Mouse (Mus musculus) cerebellum, postnatal 25 days (tissue): ENCODE results near the gene Gm26602.

ENCODE experiments used
- DNase-seq, 2 experiments: peaks; one replicate each; pipeline ENCODE4 v3.0.0; 2021; ENCODE audit warnings: mixed read lengths in 2 of 2

Gene Gm26602

GRCm38 (mm10) chr10:79886054-79886453 is 24.6 kb upstream of the Gm26602 start, which contains the start of gene Elane:
Elane (plus strand) TSS chr10:79886247.
- DNase-seq, result no peak

DNA sequence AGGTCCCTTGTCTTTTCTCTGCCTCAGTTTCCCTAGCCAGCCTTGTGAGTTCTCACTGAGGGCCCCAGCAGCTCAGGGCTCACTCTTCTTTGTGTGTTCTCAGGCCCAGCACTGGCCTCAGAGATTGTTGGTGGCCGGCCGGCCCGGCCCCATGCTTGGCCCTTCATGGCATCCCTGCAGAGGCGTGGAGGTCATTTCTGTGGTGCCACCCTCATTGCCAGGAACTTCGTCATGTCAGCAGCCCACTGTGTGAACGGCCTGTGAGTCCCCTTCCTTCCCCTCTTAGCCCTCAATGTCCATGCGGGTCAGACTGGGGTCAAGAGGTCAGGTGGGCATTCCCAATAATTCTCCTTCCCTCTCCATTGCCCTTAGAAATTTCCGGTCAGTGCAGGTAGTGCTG is 24.0 kb upstream of the Gm26602 start:
- DNase-seq, result no peak

GRCm38 (mm10) chr10:79889386-79889785 is 21.3 kb upstream of the Gm26602 start:
- DNase-seq, result no peak

DNA sequence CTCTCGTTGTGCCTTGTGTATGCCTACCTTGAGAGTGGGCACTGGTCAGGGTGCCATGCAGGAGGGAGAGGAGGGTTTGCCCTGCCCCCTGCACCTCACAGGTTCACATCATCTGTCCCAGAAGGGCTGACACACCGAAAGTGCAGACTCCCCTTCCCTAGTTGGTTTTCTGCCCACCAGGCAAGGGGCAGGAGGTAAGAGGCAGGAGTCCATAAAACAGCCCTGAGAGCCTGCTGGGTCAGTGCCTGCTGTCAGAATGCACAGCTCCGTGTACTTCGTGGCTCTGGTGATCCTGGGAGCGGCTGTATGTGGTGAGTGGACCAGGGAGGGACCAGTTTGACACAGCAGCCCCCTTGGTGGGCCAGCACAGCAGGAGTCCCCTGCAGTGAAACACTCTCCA is 20.0 kb upstream of the Gm26602 start, which contains the start of gene Cfd:
Cfd (plus strand) TSS at position 184 of the 400 bp plus-strand sequence.
- DNase-seq, result no peak

DNA sequence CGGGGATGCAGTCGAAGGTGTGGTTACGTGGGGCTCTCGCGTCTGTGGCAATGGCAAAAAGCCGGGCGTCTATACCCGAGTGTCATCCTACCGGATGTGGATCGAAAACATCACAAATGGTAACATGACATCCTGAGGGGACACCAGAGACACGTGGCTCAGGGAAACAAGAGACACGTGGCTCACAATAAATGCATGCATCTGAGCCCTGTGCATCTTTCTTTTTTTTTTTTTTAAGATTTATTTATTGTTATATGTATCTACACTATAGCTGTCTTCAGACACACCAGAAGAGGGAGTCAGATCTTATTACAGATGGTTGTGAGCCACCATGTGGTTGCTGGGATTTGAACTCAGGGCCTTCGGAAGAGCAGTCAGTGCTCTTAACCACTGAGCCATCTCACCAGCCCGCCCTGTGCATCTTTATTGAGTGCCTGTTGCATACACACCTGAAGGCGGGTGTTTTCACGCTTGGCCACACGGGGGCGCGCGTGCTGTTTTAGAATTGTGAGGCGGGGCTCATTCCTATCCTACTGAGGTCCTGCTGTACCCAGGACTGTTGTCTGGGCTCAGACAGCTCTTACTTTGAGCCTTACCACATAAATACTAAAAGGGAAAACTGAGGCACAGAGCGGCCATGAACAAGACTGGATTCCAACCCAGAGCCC is 18.1 kb upstream of the Gm26602 start:
- peak; percentile 87 to 93 for DNase-seq

DNA sequence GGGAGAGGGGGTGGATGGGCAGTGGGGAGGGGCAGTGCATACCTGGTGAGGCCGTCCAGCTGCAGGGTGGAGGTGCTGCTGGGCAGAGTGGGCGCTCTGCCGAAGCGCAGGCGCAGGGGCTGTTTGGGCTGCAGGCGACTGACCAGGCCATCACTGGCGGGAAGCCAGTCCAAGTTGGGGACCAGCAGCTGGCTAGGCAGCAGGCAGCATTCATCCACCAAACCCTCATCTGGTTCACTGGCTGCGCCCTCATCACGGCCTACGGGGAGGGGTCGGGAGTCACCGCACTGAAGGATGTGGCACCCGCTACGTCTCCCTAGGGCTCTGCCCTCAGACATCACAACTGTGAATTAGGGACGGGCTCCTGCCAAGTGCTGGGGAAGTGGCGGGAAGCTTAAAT is 14.3 kb upstream of the Gm26602 start:
- peak in 1 of 2 experiments; percentile 28 for DNase-seq

DNA sequence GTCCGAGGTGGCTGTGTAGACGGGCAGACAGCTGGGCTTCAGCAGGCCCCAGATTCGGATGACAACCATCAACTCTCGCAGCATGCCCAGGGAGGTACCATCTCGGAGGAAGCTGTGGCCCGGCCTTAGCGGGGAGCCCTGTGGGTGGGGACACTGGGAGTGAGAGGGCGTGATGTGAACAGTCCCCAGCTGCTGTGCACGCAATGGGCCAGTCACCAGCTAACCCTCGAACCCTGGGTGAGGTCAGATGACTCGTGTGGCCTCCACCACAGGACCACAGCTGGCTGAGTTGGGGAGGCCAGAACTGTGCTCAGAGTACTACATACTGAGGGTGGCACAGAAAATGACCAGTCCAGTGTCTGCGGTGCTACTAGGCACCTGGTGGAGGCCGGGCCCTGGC is 13.8 kb upstream of the Gm26602 start:
- DNase-seq, result no peak

DNA sequence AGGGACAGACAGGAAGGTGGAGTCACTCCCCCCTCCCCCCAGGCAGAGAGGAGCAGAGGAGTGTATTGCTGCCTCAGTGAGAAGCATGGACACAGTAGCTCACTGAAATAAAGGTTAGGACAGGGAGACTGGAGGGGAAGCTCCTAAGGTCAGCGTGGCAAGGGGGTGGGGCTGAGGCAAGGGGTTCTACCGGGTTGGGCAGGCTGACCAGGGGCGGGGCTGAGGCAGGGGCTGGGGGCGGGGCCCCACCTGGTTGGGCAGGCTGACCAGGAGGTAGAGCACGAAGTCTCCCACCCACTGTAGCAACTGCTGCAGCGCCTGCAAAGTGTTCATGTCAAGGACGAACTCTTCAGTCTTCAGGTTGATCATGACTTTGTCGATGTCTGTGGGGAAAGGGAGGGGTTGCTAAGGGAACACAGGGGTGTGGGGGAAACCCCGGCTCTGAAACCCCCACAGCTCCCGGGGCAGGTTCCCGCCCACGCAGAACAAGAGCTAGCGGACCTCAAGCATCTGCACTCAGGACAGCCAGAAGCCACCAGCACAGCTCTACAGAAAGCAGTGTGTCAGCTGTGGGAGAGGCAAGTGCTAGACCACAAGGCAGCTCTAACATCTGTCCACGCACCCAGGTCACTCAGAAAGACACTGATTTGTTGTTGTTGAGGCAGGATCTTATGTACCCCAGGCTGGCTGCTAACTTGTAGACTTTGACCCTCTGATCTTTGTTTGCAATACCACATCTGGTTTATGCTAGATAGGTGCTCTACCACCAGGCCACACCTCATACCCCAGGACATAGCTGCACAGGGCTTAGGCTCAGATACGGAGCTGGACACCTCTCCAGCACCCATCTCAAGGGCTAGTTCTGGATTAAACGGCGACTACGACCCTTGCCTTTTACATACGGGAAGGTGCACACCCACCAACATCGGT is 13.1 kb upstream of the Gm26602 start:
- peak in 1 of 2 experiments; percentile 11 for DNase-seq

DNA sequence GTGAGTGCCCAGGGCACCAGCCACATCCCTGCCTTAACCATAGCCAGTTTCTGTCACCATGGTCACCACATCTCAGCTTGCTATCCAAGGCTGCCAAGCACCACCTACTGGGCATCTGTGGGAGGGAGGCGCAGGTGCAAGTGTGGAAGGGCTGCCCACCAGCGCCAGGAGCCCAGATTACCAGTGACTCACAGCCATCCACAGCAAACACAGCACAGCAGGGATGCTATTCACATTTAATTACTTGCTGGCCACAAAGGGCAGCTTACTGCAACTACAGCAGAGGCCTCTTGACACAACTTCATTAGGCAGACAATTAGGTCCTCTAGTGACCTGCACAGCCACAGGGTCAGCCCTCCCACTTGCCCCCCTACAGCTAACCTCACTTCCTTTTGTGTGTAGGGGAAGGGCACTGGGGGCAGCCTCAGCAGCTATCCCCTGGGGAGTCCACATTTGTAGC is 9.7 kb upstream of the Gm26602 start:
- no peak for DNase-seq

- DNase-seq, result peak in 1 of 2 experiments; percentile 25
Observed at GRCm38 (mm10) chr10:79906712-79907111, 3.9 kb upstream of the Gm26602 start.

GRCm38 (mm10) chr10:79907415-79907814 is 3.2 kb upstream of the Gm26602 start:
- DNase-seq, result peak in 1 of 2 experiments; percentile 24

GRCm38 (mm10) chr10:79908167-79909091 is 2.2 kb upstream of the Gm26602 start, which contains the start of gene Med16:
Med16 (minus strand) TSS chr10:79908923.
- peak; percentile 96 to 97 for DNase-seq

DNA sequence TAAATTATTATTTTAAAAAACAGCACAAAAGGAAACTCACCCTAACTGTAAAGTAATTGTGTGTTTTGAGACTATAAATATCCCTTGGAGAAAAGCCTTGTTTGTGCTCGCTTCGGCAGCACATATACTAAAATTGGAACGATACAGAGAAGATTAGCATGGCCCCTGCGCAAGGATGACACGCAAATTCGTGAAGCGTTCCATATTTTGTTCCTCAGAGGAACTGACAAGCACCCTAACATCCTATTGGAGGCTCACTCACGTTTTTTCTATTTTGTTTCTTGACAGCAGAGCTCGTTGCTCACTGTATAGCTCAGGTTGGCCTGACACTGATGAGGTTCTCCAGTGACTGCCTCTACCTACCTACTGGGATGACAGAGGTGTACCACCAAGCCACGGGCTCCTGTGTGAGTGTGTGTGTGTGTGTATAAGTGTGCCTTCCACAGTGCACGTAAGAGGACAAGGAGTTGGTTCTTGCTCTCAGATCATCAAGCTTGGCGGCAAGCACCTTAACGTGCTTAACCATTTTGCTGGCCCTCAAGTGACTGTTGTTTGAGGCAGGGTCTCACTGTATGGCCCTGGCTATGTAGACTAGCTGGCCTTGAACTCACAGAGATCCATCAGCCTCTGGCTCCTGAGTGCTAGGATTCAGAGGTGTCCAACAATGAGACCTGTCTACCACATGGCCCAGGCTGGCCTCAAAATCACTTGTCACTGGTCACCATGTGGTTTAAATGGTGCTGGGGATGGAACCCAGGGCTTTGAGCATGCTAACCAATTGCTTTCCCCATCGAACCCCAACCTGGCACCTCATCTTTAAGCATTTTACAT is 1.3 kb upstream of the Gm26602 start:
- peak; percentile 40 to 65 for DNase-seq

GRCm38 (mm10) chr10:79912412-79912811 is 1.8 kb downstream of the Gm26602 start:
- DNase-seq, result no peak

- no peak for DNase-seq
Observed at GRCm38 (mm10) chr10:79914131-79914947, 3.7 kb downstream of the Gm26602 start.

DNA sequence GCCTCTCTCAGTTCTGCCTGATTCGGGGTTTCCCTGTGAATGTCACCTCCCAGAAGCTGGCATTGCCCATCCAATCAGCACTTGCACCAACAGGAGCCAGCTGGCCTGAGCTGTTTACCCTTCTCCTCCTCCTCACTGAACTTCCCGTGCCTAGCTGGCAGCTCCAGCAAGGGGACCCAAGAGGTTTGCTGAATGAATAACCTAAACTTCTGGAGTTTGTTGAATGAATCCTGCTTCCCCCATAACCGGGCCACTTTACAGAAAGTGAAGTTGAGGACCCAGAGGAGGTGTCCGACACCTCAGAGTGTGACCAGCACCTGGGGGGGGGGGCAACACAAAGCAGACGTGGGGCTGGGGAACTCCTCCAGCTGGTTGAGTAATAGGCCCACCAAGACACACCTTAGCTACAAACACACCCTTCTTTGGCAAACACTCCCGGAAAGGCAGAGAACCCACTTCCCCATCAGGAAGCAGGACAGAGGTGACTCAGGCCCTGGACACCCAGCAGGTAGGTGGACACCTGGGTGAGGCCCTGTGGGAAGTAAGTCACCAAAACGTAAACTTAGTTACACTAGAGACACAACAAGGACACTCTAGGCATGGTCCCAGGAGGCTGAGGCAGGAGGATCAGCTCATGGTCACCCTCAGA is 4.4 kb downstream of the Gm26602 start:
- no peak for DNase-seq

DNA sequence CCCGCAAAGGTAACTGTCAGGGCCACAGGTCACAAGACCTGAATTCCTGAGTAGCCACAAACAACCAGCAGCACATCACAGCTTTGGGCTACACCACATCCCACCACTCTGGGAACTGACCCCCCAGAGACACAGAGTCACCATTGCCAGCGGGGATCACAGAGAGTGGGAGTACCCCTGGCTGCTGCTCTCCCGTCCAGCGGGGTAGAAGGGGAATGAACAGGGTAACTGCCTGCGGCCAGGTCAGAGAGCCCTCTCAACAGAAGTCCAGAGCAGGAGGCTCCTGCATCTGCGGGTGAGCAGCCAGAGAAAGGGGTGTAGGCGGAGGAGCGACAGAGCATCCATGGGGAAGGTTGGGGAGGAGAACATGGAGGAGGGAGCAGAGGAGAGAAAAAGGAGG is 5.4 kb downstream of the Gm26602 start:
- peak in 1 of 2 experiments; percentile 40 for DNase-seq

DNA sequence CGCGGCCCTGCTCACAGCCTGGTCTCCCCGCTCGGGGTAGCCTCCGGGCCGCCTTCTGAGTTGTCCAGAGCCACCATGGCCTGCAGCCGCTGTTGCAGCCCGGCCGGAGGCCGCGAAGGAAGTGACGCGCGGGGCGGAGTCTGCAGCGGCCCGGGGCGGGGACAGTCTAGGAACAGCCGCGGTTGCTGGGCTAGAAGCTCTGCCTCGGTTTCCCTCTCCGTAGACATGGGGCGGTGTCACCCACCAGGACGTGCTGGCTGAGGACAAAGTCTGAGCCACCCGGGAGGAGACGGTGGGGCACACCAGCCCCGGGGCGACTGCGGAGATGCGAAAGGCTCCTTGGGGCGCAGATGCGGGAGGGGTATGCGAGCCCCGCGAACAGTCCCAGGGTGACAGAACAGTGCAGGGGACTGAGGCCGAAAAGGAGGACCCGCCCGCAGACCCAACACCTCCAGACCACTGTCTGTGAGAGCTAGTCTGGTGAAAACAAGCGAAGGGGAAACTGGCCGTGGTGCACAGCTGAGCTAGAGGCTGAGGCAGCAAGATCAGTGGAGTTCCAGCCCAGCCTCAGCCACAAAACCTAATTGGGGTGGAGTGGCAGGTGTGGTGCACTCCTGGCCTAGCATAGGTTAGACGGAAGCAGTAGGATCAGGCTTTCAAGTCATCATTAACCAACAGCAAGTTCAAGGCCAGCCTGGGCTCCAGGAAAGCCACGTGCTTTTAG is 6.3 kb downstream of the Gm26602 start, which contains the start of gene Kiss1r:
Kiss1r (plus strand) TSS at position 164 of the 724 bp plus-strand sequence.
- DNase-seq, result peak; percentile 89 to 93

GRCm38 (mm10) chr10:79917532-79918100 is 7.0 kb downstream of the Gm26602 start:
- no peak for DNase-seq
